Mouse (Mus musculus) forebrain, embryonic 15.5 days (tissue): ENCODE results near the gene Parp2. TPM values are rescaled to one million over a fixed set of nuclear protein-coding genes. Genes with fewer than 3 reads are reported as not detected.

Source experiments
- polyA plus RNA-seq: library from polyadenylated mRNA; unstranded; fragments of >200 nt; fragmentation: Nextera tagmentation; extraction: Ambion mirVana; gene quantifications from 2 replicates; pipeline ENCODE4 v1.2.1, GENCODE M21; 2015

Gene Parp2
- polyA plus RNA-seq, 1 experiment from 2014 or later: 51.6 TPM

Other genes with a start within 250 kb of the Parp2 start
- gene Olfr744, start 193.0 kb upstream of the Parp2 start, polyA plus RNA-seq: not detected in 2 replicates
- not detected in 2 replicates for gene Olfr745, start 168.5 kb upstream of the Parp2 start, polyA plus RNA-seq
- gene Olfr746, start 160.8 kb upstream of the Parp2 start, polyA plus RNA-seq: not detected in 2 replicates
- gene Olfr747, start 114.6 kb upstream of the Parp2 start, polyA plus RNA-seq: not detected in 2 replicates
- gene Olfr748, start 100.5 kb upstream of the Parp2 start, polyA plus RNA-seq: not detected in 2 replicates
- not detected in 2 replicates for gene Olfr749, start 62.7 kb upstream of the Parp2 start, polyA plus RNA-seq
- 122 and 130 TPM in 2 replicates for gene Ttc5, start 22.3 kb upstream of the Parp2 start, polyA plus RNA-seq
- 0.11 TPM in 2 replicates for gene Ccnb1ip1, start 109 bp upstream of the Parp2 start, polyA plus RNA-seq
- 1.6 and 1.7 TPM in 2 replicates for gene Tep1, start 62.7 kb downstream of the Parp2 start, polyA plus RNA-seq
- 0.18 and 0.27 TPM in 2 replicates for gene Klhl33, start 89.7 kb downstream of the Parp2 start, polyA plus RNA-seq
- 145 and 150 TPM in 2 replicates for gene Osgep, start 117.1 kb downstream of the Parp2 start, polyA plus RNA-seq
- gene Apex1, start 117.1 kb downstream of the Parp2 start, polyA plus RNA-seq: 286 and 308 TPM in 2 replicates
- 95.1 and 95.3 TPM in 2 replicates for gene Pip4p1, start 123.0 kb downstream of the Parp2 start, polyA plus RNA-seq
- 17.0 and 19.8 TPM in 2 replicates for gene Pnp, start 123.2 kb downstream of the Parp2 start, polyA plus RNA-seq
- gene Gm49342, start 136.7 kb downstream of the Parp2 start, polyA plus RNA-seq: not detected in 2 replicates
- gene Pnp2, start 148.2 kb downstream of the Parp2 start, polyA plus RNA-seq: 0.17 and 0.20 TPM in 2 replicates
- gene Rnase10, start 199.9 kb downstream of the Parp2 start, polyA plus RNA-seq: not detected in 2 replicates
- gene Rnase9, start 234.0 kb downstream of the Parp2 start, polyA plus RNA-seq: not detected in 2 replicates
- gene Rnase11, start 242.3 kb downstream of the Parp2 start, polyA plus RNA-seq: not detected in 2 replicates
- gene Rnase12, start 249.8 kb downstream of the Parp2 start, polyA plus RNA-seq: not detected in 2 replicates